Mouse (Mus musculus) stomach, embryonic 14.5 days (tissue): Measurements from ENCODE around the gene Cd9. TPM values are rescaled to one million over a fixed set of nuclear protein-coding genes. Genes with fewer than 3 reads are reported as not detected.

Source experiments
- ATAC-seq: fragments of 200-750 bp; cut with Nextera tagmentation; 2 replicates; pipeline ENCODE4 v1.8.0; 2017; ENCODE audit warnings: low read depth, moderate TSS enrichment; ENCODE audit not compliant: insufficient number of reproducible peaks, insufficient read depth, low FRiP score
- H3K27ac ChIP-seq: fragments of 300-500 bp; sonication (generic); 2 replicates; pipeline ENCODE4 v1.5.1; 2014; ENCODE audit warnings: mild to moderate bottlenecking, low read length, moderate library complexity, mixed read lengths
- H3K27me3 ChIP-seq: fragments of 300-500 bp; sonication (generic); 2 replicates; pipeline ENCODE4 v1.6.1; 2014; ENCODE audit warnings: low read length, control low read depth, mixed read lengths; ENCODE audit not compliant: control insufficient read depth, insufficient read depth
- H3K36me3 ChIP-seq: fragments of 300-500 bp; sonication (generic); 2 replicates; pipeline ENCODE4 v1.6.1; 2014; ENCODE audit warnings: mild to moderate bottlenecking, control low read depth, low read length, moderate library complexity, mixed read lengths; ENCODE audit not compliant: control insufficient read depth, insufficient read depth
- H3K4me1 ChIP-seq: fragments of 300-500 bp; sonication (generic); 2 replicates; pipeline ENCODE4 v1.6.1; 2014; ENCODE audit warnings: low read length, control low read depth, mixed read lengths; ENCODE audit not compliant: control insufficient read depth, insufficient read depth
- H3K4me2 ChIP-seq: fragments of 300-500 bp; sonication (generic); replicated peaks from 2 replicates; pipeline ENCODE4 v1.6.1; 2014; ENCODE audit warnings: low read depth, low read length, control low read depth
- H3K4me3 ChIP-seq: fragments of 300-500 bp; sonication (generic); 2 replicates; pipeline ENCODE4 v1.5.1; 2014; ENCODE audit warnings: low read depth, low read length, control low read depth
- H3K9ac ChIP-seq: fragments of 300-500 bp; sonication (generic); replicated peaks from 2 replicates; pipeline ENCODE4 v1.6.1; 2014; ENCODE audit warnings: low read depth, mild to moderate bottlenecking, control low read depth, low read length, moderate library complexity, mixed read lengths
- H3K9me3 ChIP-seq: fragments of 300-500 bp; sonication (generic); 2 replicates; pipeline ENCODE4 v1.6.1; 2016; ENCODE audit warnings: low read depth, low read length, control low read depth; ENCODE audit not compliant: control insufficient read depth
- whole genome bisulfite sequencing: fragments of 180-500 bp; shearing (Covaris S2); extraction: QIAGEN DNeasy Blood & Tissue Kit; methylation state at CpG from one replicate; pipeline ENCODE4 v1.1.7; 2014; 5-methylcytosine and 5-hydroxymethylcytosine counted together
- polyA plus RNA-seq: library from polyadenylated mRNA; unstranded; fragments of >200 nt; fragmentation: Nextera tagmentation; extraction: Ambion mirVana; gene quantifications from 2 replicates; pipeline ENCODE4 v1.2.1, GENCODE M21; 2014

Gene Cd9
- polyA plus RNA-seq, 1 experiment from 2014 or later = 286 TPM

DNA sequence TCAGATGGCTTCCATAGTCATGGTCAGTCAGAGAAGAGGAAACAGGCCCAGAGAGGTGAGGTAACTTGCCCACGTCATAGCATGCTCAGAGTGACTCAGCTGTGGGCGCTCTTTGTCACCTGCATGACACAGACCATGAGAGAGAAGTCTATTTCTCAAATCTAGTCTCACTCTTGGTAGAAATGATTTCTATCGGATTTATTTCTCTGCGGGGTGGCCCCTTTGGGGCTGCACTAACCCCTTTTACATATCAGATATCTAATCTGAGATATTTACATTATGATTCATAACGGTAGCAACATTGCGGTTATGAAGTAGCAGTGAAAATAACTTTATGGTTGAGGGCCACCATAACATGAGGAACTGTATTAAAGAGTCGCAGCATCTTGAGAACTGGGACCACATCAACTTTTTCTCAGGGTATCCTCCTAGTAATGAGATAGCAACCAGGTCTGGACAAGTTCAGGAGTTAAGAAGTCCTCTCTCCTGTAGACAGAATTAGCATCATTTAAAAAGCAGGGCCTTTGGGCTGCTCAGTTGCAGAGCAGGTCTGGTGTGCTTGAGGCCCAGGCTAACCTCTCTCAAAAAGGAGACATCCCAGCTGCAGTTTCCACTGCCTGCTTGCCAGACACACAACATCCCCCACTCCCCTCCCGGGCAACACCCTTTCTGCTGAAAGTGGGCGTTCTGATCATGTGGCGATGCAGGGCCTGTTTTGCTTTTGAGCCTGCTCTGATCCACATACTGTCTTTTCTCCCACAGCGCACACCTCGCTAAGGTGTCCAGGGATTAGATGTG is 10.9 kb downstream of the Cd9 start:
- 75% methylated on average over 12 of the region's 12 CpGs for WGBS
- Histone ChIP-seq H3K4me3 (no peak overlapping the region), H3K9ac (no peak overlapping the region), H3K27me3 (no peaks in the 10 kb centered on the region), H3K9me3 (no peaks in the 10 kb centered on the region), H3K4me2 (no peak overlapping the region), H3K27ac (no peak overlapping the region), H3K4me1 (peaks cover 32% of the 10 kb centered on the region), H3K36me3 (no peaks in the 10 kb centered on the region)
- ATAC-seq = no peak

DNA sequence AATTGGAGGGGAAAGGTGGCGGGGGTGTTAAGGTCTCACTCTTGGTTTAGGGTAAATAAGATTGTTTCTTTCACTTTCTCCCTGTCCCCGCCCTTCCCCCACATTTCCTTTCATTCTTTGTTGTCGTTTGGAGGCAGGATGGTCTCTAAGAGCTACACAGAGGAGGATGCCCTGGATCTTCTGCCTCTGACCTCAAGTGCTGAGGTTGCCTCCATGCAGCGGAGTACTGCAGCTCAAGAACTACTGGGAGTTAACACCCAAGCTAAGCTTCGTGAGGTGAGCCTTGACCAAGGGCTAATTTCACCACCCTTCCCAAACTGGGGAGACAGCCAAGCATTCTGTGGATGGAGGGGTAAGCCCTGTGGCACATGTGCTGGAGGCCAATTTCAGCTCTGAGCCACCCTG is 12.2 kb downstream of the Cd9 start:
- 58% methylated on average over 5 of the region's 5 CpGs for WGBS
- peaks cover 35% of the 10 kb centered on the region for H3K4me1 ChIP-seq
- no peaks in the 10 kb centered on the region for H3K36me3 ChIP-seq

DNA sequence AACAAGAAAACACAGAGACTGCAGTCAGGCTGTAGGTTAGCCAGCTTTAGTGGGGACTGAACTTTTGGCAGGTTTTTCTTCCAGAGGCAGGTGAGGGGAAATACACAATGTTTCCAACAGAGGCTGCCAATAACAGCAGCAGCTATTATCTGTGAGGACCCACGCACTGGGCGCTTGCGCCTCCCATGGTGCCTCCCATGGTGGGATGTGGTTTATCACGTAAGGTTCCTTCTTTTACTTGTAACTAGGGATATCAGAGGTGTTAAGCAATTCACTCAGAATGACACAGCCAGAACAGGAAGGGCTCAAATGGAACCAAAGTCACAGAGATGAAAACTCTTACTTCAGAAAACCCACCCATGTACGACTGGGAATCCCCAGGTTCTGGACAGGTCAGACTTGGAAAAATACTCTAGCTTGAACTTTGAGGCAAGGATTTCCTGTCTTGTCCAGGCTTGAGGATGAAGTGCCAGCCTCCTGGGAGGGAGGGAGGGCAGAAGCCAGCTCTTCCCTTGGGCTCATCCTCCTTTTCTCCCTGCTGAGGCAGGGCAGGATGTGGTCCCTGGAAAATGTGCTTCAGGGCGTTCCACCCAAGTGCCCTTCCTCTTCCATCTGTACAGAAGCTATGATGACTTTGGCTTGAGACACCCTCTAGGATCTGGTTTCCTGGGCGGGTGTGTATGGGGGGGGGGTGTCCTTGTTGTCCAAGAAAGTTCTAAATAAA is 12.8 kb downstream of the Cd9 start:
- Histone ChIP-seq H3K9ac (no peak overlapping the region), H3K36me3 (no peaks in the 10 kb centered on the region), H3K4me1 (peaks cover 36% of the 10 kb centered on the region), H3K9me3 (no peaks in the 10 kb centered on the region), H3K27me3 (no peaks in the 10 kb centered on the region), H3K4me3 (no peak overlapping the region), H3K27ac (peak overlapping the region; percentile 44; the same call in 1 of the 2 replicates), H3K4me2 (0 out of 2 replicates have a peak overlapping the region, but pooled peaks have one; percentile 13)
- no peak for ATAC-seq
- WGBS = 60% methylated on average over 7 of the region's 7 CpGs

More for the DNA sequence above, 12.2 kb downstream of the Cd9 start:
- Histone ChIP-seq H3K27ac (peak overlapping the region; percentile 4; the same call in 1 of the 2 replicates), H3K9me3 (no peaks in the 10 kb centered on the region), H3K9ac (no peak overlapping the region), H3K27me3 (no peaks in the 10 kb centered on the region), H3K4me2 (no peak overlapping the region), H3K4me3 (no peak overlapping the region)
- no peak for ATAC-seq

DNA sequence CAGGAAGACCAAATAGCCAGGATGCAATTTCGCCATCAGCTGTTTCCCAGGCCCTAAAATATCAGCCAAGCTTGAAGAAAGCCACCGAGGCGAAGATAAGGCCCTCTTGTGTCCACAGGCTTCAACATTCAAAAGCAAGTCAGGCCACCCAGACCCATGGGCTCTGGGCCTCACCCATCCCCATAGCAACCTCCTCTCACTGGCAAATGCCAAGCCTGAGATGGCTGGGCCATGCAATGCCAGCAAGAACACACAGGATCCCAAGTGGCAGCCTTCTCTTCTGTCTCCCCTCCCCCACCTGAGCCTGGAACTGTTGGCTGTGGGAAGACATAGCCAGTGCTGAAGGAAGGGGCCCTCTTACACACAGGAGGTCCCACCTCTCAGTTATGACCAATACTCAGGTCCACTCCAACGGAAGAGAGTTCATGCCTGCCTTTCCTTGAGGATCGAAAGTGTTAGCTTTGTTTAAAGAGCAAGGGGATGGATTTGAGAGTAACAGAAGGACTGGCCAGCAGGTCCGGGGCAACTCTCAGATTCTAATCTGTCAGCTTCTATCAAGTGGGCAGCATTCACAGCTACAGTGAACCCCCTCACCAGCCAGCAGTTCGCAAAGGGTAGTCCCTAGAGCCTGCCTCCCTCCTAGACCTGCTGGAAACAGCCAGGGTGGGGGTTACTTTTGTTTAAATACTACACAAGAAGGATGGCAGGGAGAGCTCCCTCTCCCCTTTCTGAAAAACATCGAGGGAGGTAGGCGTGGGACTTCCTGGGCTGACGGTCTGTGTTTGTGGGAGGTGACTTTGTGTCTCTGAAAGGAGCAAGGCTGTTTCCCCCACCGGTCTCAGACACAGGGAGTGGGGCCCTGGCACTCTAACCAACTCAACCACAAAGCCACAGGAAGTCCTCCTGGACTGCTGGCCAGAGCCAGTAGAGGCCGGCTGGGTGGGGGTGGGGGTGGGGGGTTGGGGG is 13.9 kb downstream of the Cd9 start:
- H3K9ac ChIP-seq = no peak overlapping the region
- ATAC-seq = no peak
- H3K27me3 ChIP-seq = no peaks in the 10 kb centered on the region
- H3K4me3 ChIP-seq = no peak overlapping the region
- H3K36me3 ChIP-seq = no peaks in the 10 kb centered on the region
- peak overlapping the region; percentile 13; the same call in 1 of the 2 replicates for H3K4me2 ChIP-seq
- H3K4me1 ChIP-seq = peaks cover 42% of the 10 kb centered on the region
- H3K9me3 ChIP-seq = no peaks in the 10 kb centered on the region
- H3K27ac ChIP-seq = peak overlapping the region; percentile 44; the same call in 1 of the 2 replicates
- WGBS = 28% methylated on average over 12 of the region's 12 CpGs

DNA sequence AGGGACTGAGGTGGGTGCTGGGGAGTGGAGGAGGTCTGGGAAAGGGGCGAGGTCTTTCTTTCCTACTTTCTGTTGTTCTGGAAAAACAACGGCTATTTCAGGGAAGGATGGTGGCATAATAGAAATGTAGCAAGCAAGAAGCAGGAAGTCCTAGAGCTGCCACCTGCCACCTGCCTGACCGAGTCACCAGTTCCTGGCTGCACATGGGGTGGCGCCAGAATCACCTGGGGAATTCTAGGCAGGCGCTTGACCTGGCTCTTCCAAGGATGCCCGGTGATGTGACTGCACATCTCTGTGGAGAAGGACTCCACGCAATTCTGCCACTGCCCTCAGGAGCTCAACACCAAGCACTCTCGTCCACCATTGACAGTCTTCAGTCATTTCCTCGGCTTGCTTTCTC is 15.2 kb downstream of the Cd9 start:
- Histone ChIP-seq H3K27me3 (no peaks in the 10 kb centered on the region), H3K36me3 (no peaks in the 10 kb centered on the region), H3K9ac (no peak overlapping the region), H3K27ac (peak overlapping the region; percentile 66), H3K4me3 (no peak overlapping the region), H3K9me3 (no peaks in the 10 kb centered on the region), H3K4me2 (no peak overlapping the region), H3K4me1 (peaks cover 42% of the 10 kb centered on the region)
- ATAC-seq = no peak
- 83% methylated on average over 9 of the region's 9 CpGs for WGBS

DNA sequence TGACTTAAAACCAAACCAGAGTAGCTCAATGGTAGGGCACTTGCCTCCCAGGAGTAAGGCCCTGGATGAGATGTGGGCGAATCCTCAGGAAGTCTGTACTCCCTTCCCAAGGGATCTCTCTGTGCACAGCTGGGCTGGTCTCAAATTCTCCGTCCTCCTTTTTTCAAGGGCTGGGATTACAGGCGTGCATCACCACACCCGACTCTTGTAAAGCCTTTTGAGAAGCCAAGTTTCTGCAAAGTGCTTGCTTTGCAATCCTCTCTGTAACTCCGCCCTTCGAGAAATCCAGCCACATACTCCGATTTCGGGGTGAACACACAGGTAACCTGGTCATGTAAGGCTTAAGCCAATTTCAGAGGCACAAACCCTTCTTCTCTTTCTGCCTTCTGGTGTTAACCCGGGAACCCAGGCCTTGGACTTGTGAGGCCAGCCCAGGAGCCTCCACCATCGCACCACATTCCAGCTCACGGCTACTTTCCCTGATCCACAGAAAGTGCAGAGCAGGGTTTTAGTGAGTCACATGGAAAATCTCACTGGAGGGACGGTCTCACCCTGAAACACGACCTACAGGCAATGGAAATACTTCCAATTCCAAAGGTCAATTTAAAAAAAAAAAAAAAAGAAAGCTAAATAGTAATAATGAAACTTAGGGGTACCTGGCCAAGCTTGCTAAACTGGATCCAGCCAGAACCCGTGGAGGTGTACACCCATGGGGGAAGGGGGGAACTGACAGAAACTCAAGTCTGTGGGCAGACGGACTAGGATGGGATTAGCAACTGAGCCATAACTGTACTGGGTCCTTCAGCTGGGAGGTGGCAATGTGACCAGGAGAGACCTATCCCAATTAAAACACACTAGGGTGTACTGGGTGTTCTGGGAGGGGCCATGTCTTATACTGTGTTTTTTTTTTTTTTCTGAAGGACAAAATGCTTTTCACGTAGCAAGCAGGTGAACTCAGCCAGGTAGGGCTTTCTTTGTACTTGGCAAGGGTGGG is 16.2 kb downstream of the Cd9 start:
- Histone ChIP-seq H3K4me3 (no peak overlapping the region), H3K4me2 (no peak overlapping the region)
- peak; percentile 10; the same call in 1 of the 2 replicates for ATAC-seq

GRCm38 (mm10) chr6:125476826-125477589 is 17.6 kb downstream of the Cd9 start:
- ATAC-seq = no peak
- H3K36me3 ChIP-seq = no peaks in the 10 kb centered on the region
- no peak overlapping the region for H3K9ac ChIP-seq
- H3K4me3 ChIP-seq = no peak overlapping the region
- peaks cover 28% of the 10 kb centered on the region for H3K4me1 ChIP-seq
- no peaks in the 10 kb centered on the region for H3K27me3 ChIP-seq
- 56% methylated on average over 9 of the region's 9 CpGs for WGBS
- peak overlapping the region; percentile 66 for H3K27ac ChIP-seq
- H3K4me2 ChIP-seq = no peak overlapping the region
- no peaks in the 10 kb centered on the region for H3K9me3 ChIP-seq

More for the DNA sequence above, 16.2 kb downstream of the Cd9 start:
- WGBS = 66% methylated on average over 16 of the region's 16 CpGs
- Histone ChIP-seq H3K36me3 (no peaks in the 10 kb centered on the region), H3K27ac (peak overlapping the region; percentile 66), H3K4me1 (peaks cover 33% of the 10 kb centered on the region), H3K9me3 (no peaks in the 10 kb centered on the region), H3K9ac (no peak overlapping the region; the same call in 1 of the 2 replicates), H3K27me3 (no peaks in the 10 kb centered on the region)
